Mouse (Mus musculus): ENCODE measurements around the gene Vmn1r178. TPM values are rescaled to one million over a fixed set of nuclear protein-coding genes. Genes with fewer than 3 reads are reported as not detected.
"Not testable (repeated sequence)": the region's sequence is repeated elsewhere in the genome, so short reads cannot be mapped to it uniquely, and the experiment has no call there.

Gene Vmn1r178
- polyA plus RNA-seq (2015; fragmentation: Nextera tagmentation; extraction: Ambion mirVana), result not detected in 2 replicates

GRCm38 (mm10) chr7:23891709-23892108, at the start of gene Vmn1r178:
Gene Vmn1r178 (plus strand): TSS chr7:23892009.
- Histone ChIP-seq H3K9ac (replicated peaks; ENCODE audit: low read depth, low read length) (no peak within 1 kb of the TSS), H3K4me1 (replicated peaks; ENCODE audit: control insufficient read depth, insufficient read depth, low read length) (no peaks in the 10 kb centered on the region), H3K27me3 (replicated peaks; ENCODE audit: control insufficient read depth, insufficient read depth, low read length) (no peaks in the 10 kb centered on the region), H3K27ac (ENCODE audit: low read length) (no peak within 1 kb of the TSS), H3K4me2 (ENCODE audit: low read length) (no peak within 1 kb of the TSS), H3K36me3 (ENCODE audit: control insufficient read depth, insufficient read depth) (no peaks in the 10 kb centered on the region), H3K9me3 (ENCODE audit: control insufficient read depth, low read length) (peaks cover 8% of the 10 kb centered on the region; the same call in 1 of the 2 replicates), H3K4me3 (replicated peaks; ENCODE audit: low read length) (no peak within 1 kb of the TSS)
- WGBS, result 89% methylated on average over 1 of the region's 1 CpGs
- ATAC-seq, result no peak

GRCm38 (mm10) chr7:23866349-23866748, 25.5 kb upstream of the Vmn1r178 start, which contains the start of gene Vmn1r177:
Gene Vmn1r177 (minus strand): TSS chr7:23866449.
- H3K9ac ChIP-seq (replicated peaks; ENCODE audit: low read depth, low read length); H3K27ac ChIP-seq (ENCODE audit: low read length); H3K4me3 ChIP-seq (replicated peaks; ENCODE audit: low read length); H3K9me3 ChIP-seq (ENCODE audit: control insufficient read depth, low read length); H3K4me2 ChIP-seq (ENCODE audit: low read length); H3K27me3 ChIP-seq (replicated peaks; ENCODE audit: control insufficient read depth, insufficient read depth, low read length); ATAC-seq; H3K36me3 ChIP-seq (ENCODE audit: control insufficient read depth, insufficient read depth); H3K4me1 ChIP-seq (replicated peaks; ENCODE audit: control insufficient read depth, insufficient read depth, low read length): not testable (repeated sequence)
- WGBS, result 6% methylated on average over 1 of the region's 1 CpGs

GRCm38 (mm10) chr7:23876918-23877317, 14.9 kb upstream of the Vmn1r178 start:
- not testable (repeated sequence) for H3K4me1 ChIP-seq (replicated peaks; ENCODE audit: control insufficient read depth, insufficient read depth, low read length); H3K4me2 ChIP-seq (ENCODE audit: low read length); ATAC-seq; H3K36me3 ChIP-seq (ENCODE audit: control insufficient read depth, insufficient read depth); H3K27me3 ChIP-seq (replicated peaks; ENCODE audit: control insufficient read depth, insufficient read depth, low read length); H3K27ac ChIP-seq (ENCODE audit: low read length); H3K9ac ChIP-seq (replicated peaks; ENCODE audit: low read depth, low read length); H3K4me3 ChIP-seq (replicated peaks; ENCODE audit: low read length); H3K9me3 ChIP-seq (ENCODE audit: control insufficient read depth, low read length)
- 63% methylated on average over 3 of the region's 4 CpGs for WGBS

- Histone ChIP-seq H3K36me3 (ENCODE audit: control insufficient read depth, insufficient read depth) (no peaks in the 10 kb centered on the region), H3K27me3 (replicated peaks; ENCODE audit: control insufficient read depth, insufficient read depth, low read length) (no peaks in the 10 kb centered on the region), H3K27ac (ENCODE audit: low read length) (no peak within 1 kb of the TSS), H3K9me3 (ENCODE audit: control insufficient read depth, low read length) (0 out of 2 replicates have a peak, but pooled peaks cover 4% of the 10 kb centered on the region), H3K4me1 (replicated peaks; ENCODE audit: control insufficient read depth, insufficient read depth, low read length) (no peaks in the 10 kb centered on the region), H3K9ac (replicated peaks; ENCODE audit: low read depth, low read length) (no peak within 1 kb of the TSS), H3K4me2 (ENCODE audit: low read length) (no peak within 1 kb of the TSS), H3K4me3 (replicated peaks; ENCODE audit: low read length) (no peak within 1 kb of the TSS)
- no peak for ATAC-seq
- 58% methylated on average over 2 of the region's 2 CpGs for WGBS
These were observed 34.9 kb downstream of the Vmn1r178 start, which contains the start of gene Vmn1r179 for GRCm38 (mm10) chr7:23926678-23927077. Gene Vmn1r179 (plus strand): TSS chr7:23926978.

Other genes starting within 250 kb of the Vmn1r178 start
- not detected in 2 replicates for gene Vmn1r172, start 233.7 kb upstream of the Vmn1r178 start, polyA plus RNA-seq (2015; fragmentation: Nextera tagmentation; extraction: Ambion mirVana)
- not detected in 2 replicates for gene Vmn1r173, start 191.3 kb upstream of the Vmn1r178 start, polyA plus RNA-seq (2015; fragmentation: Nextera tagmentation; extraction: Ambion mirVana)
- not detected in 2 replicates for gene Vmn1r174, start 139.7 kb upstream of the Vmn1r178 start, polyA plus RNA-seq (2015; fragmentation: Nextera tagmentation; extraction: Ambion mirVana)
- gene Vmn1r175, start 81.4 kb upstream of the Vmn1r178 start, polyA plus RNA-seq (2015; fragmentation: Nextera tagmentation; extraction: Ambion mirVana), result not detected in 2 replicates
- not detected in 2 replicates for gene Vmn1r176, start 54.6 kb upstream of the Vmn1r178 start, polyA plus RNA-seq (2015; fragmentation: Nextera tagmentation; extraction: Ambion mirVana)
- not detected in 2 replicates for gene Vmn1r177, start 25.6 kb upstream of the Vmn1r178 start, polyA plus RNA-seq (2015; fragmentation: Nextera tagmentation; extraction: Ambion mirVana)
- gene Vmn1r179, start 35.0 kb downstream of the Vmn1r178 start, polyA plus RNA-seq (2015; fragmentation: Nextera tagmentation; extraction: Ambion mirVana), result not detected in 2 replicates
- not detected in 2 replicates for gene Vmn1r180, start 58.6 kb downstream of the Vmn1r178 start, polyA plus RNA-seq (2015; fragmentation: Nextera tagmentation; extraction: Ambion mirVana)
- not detected in 2 replicates for gene Vmn1r181, start 82.6 kb downstream of the Vmn1r178 start, polyA plus RNA-seq (2015; fragmentation: Nextera tagmentation; extraction: Ambion mirVana)
- gene V1rd19, start 109.7 kb downstream of the Vmn1r178 start, polyA plus RNA-seq (2015; fragmentation: Nextera tagmentation; extraction: Ambion mirVana), result not detected in 2 replicates
- gene Vmn1r183, start 161.2 kb downstream of the Vmn1r178 start, polyA plus RNA-seq (2015; fragmentation: Nextera tagmentation; extraction: Ambion mirVana), result not detected in 2 replicates
- gene Zfp180, start 189.9 kb downstream of the Vmn1r178 start, polyA plus RNA-seq (2015; fragmentation: Nextera tagmentation; extraction: Ambion mirVana), result 44.0 and 46.7 TPM in 2 replicates
- gene Zfp112, start 220.3 kb downstream of the Vmn1r178 start, polyA plus RNA-seq (2015; fragmentation: Nextera tagmentation; extraction: Ambion mirVana), result 10.5 and 12.7 TPM in 2 replicates
- gene Zfp235, start 242.2 kb downstream of the Vmn1r178 start, polyA plus RNA-seq (2015; fragmentation: Nextera tagmentation; extraction: Ambion mirVana), result 26.9 and 31.5 TPM in 2 replicates

All from forebrain, embryonic 16.5 days (tissue).